14 mouse cellular contexts compared by ENCODE assay signal in the genomic region with DNA sequence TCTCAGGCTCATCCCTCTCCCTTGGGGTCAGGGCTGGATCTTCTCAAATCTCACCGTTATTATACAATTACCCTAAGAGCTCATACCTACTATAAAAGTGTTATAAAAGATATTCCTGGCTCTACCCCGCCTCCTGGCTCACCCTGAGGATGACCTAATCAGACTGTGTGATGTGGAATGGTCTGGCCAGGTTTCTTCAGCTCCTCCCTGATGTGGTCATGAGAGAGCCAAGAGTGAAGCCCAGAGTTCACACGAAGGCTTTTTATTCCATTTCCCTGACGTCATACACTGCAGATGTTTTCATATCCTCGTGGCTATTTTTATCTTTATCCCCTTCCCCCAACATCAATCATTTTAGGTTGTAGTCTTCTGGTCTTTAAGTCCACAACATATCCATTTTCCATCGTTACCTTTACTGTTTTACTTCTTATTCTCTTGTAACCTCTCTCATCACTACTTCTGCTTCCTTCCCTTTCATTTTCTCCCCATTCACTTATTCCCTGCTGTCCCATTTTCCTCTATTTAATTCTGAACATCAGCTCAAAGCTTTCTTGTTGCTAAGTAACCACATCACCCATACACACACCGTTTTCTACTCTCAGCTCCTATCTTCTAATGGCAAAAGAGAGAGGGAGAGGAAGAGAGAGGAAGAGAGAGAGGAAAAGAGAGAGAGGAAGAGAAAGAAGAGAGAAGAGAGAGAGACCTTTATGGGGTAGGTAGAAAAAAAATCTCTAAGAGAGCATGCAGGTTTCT. TPM values are rescaled to one million over a fixed set of nuclear protein-coding genes. Genes with fewer than 3 reads are reported as not detected.
A peak's percentile ranks its signal among the peaks of the same experiment; 100 is the strongest.
DNase-seq lines count a peak whose midpoint lies in the region; ATAC-seq and TF ChIP-seq lines count a peak whose summit lies in the region.
"Had no signal": no experiment of that assay in that cellular context is flagged by ENCODE, and none has a peak within 500 bp of the region (broad histone marks: within the 10 kb centered on the region; RNA-seq: fewer than 3 reads in every experiment).

No protein-coding gene starts in this region.

- TF ChIP-seq CTCF in thymus, adult 2 months (IDR thresholded peaks at IDR 0.05; ENCODE audit: borderline replicate concordance, control insufficient read depth, extremely low read depth, insufficient read depth, low read length, poor library complexity), result no peak

- ATAC-seq in hindbrain, embryonic 15.5 days (ENCODE audit: low FRiP score, low read depth), result peak; percentile 70; the same call in 1 of the 2 replicates
- ATAC-seq in CD4-positive, CD25-positive, alpha-beta regulatory T cell, adult 4 months, result peak; percentile 57
- peak; percentile 19 to 27; a peak in 1 of 4 replicates for ATAC-seq in hematopoietic stem cell, adult 5-6 weeks (replicated peaks in 1 of 2; ENCODE audit: insufficient read depth in 1 of 2, low FRiP score in 2 of 2, low TSS enrichment in 1 of 2, low read depth in 1 of 2, poor library complexity in 2 of 2, severe bottlenecking in 2 of 2)

- no peak for TF ChIP-seq POLR2A in thymus, adult 2 months (IDR thresholded peaks at IDR 0.05; ENCODE audit: control insufficient read depth, extremely low read depth, insufficient read depth, low read length, poor library complexity)

- no peak overlapping the region for H3K9ac ChIP-seq in hindbrain, embryonic 15.5 days
- H3K9ac ChIP-seq: limb, embryonic 12.5 days had no signal

- H3K27me3 ChIP-seq in hindbrain, embryonic 15.5 days, result no peaks in the 10 kb centered on the region
- no peaks in the 10 kb centered on the region for H3K27me3 ChIP-seq in hindbrain, embryonic 10.5 days (ENCODE audit: insufficient read depth, poor library complexity, severe bottlenecking)
- H3K27me3 ChIP-seq in thymus, adult 2 months (ENCODE audit: control insufficient read depth, insufficient read depth, low read length), result no peaks in the 10 kb centered on the region
- H3K27me3 ChIP-seq: limb, embryonic 12.5 days had no signal

- no peak for DNase-seq in hindbrain, embryonic 10.5 days (ENCODE audit: low spot score)
- peak; percentile 53 to 57 for DNase-seq in gastrocnemius, adult 8-10 months (ENCODE audit: low spot score in 2 of 2)
- DNase-seq in layer of hippocampus, adult 9-11 months, result no peak
- DNase-seq in spleen, postnatal 4 days (ENCODE audit: low spot score in 2 of 2), result no peak
- no peak for DNase-seq in thymus, adult 2 months
- DNase-seq: adrenal gland, adult 2 months; cerebellum, postnatal 36 days; kidney, adult 18-20 months; right cerebral cortex, postnatal 25 days; thymus, postnatal 25 days had no signal

- peaks cover 20% of the 10 kb centered on the region for H3K4me1 ChIP-seq in hindbrain, embryonic 15.5 days (replicated peaks)
- H3K4me1 ChIP-seq in hindbrain, embryonic 10.5 days (replicated peaks), result 0 out of 2 replicates have a peak, but pooled peaks cover 4% of the 10 kb centered on the region
- no peaks in the 10 kb centered on the region for H3K4me1 ChIP-seq in thymus, adult 2 months (replicated peaks; ENCODE audit: control insufficient read depth, insufficient read depth, low read length)

- no peak overlapping the region for H3K4me3 ChIP-seq in hindbrain, embryonic 15.5 days
- H3K4me3 ChIP-seq in hindbrain, embryonic 10.5 days, result no peak overlapping the region
- H3K4me3 ChIP-seq in thymus, adult 2 months (ENCODE audit: control insufficient read depth, insufficient read depth, low read length), result no peak overlapping the region
- H3K4me3 ChIP-seq: limb, embryonic 12.5 days had no signal

- H3K4me2 ChIP-seq in hindbrain, embryonic 15.5 days, result no peak overlapping the region
- H3K4me2 ChIP-seq: limb, embryonic 12.5 days had no signal

- no peak overlapping the region for H3K27ac ChIP-seq in hindbrain, embryonic 15.5 days (replicated peaks)
- no peak overlapping the region for H3K27ac ChIP-seq in hindbrain, embryonic 10.5 days
- H3K27ac ChIP-seq in thymus, adult 2 months (ENCODE audit: control insufficient read depth, insufficient read depth, low read length), result no peak overlapping the region

- 59% methylated on average over 7 of the region's 7 CpGs for WGBS in hindbrain, embryonic 15.5 days
- 80% methylated on average over 7 of the region's 7 CpGs for WGBS in hindbrain, embryonic 10.5 days
- WGBS in thymus, adult 2 months, result 54% methylated on average over 7 of the region's 7 CpGs

- H3K36me3 ChIP-seq in hindbrain, embryonic 15.5 days, result no peaks in the 10 kb centered on the region
- H3K36me3 ChIP-seq in hindbrain, embryonic 10.5 days, result no peaks in the 10 kb centered on the region
- no peaks in the 10 kb centered on the region for H3K36me3 ChIP-seq in thymus, adult 2 months (ENCODE audit: control insufficient read depth, insufficient read depth, low read length)
- H3K36me3 ChIP-seq: limb, embryonic 12.5 days had no signal

- no peaks in the 10 kb centered on the region for H3K9me3 ChIP-seq in hindbrain, embryonic 15.5 days
- H3K9me3 ChIP-seq in hindbrain, embryonic 10.5 days, result no peaks in the 10 kb centered on the region
- H3K9me3 ChIP-seq: limb, embryonic 12.5 days had no signal

RNA-seq across cellular contexts. Expression of gene Cep85l, which starts 49.1 kb away (rescaled TPM):
- 5.0 TPM in 2 replicates for polyA plus RNA-seq in hindbrain, embryonic 15.5 days (2015; fragmentation: Nextera tagmentation; extraction: Ambion mirVana)
- 4.6 TPM in 2 replicates for polyA plus RNA-seq in hindbrain, embryonic 10.5 days (2016; fragmentation: Nextera tagmentation; extraction: Ambion mirVana)
- polyA plus RNA-seq in CD4-positive, CD25-positive, alpha-beta regulatory T cell, adult 4 months (2017; shearing (Covaris generic)), result 1 to 10 TPM; 1.8 to 2.8 TPM
- total RNA-seq in gastrocnemius, adult 8-10 months (2022), result 10 to 100 TPM; 28.5 to 98.7 (median 37.1) TPM
- total RNA-seq in hematopoietic stem cell, adult 5-6 weeks (2017), result 28.1 and 33.0 TPM in 2 replicates
- polyA plus RNA-seq in thymus, adult 2 months (2012; rRNA removed), result 1.8 and 1.9 TPM in 2 replicates

Comparison
In these comparisons a context has a peak if more than half of its experiments do, and no peak if none do; other contexts are left out.
1. DNase-seq: peak in gastrocnemius, adult 8-10 months (2 of 2); none in hindbrain, embryonic 10.5 days (single experiment), layer of hippocampus, adult 9-11 months (single experiment), spleen, postnatal 4 days (0 of 2) and thymus, adult 2 months (single experiment).
2. Peak in every context shown above with its lines, with median percentiles within 50 percentile points of each other: ATAC-seq.